Mouse (Mus musculus): ENCODE data around the gene Gpr39. TPM values are rescaled to one million over a fixed set of nuclear protein-coding genes. Genes with fewer than 3 reads are reported as not detected.

The Gpr39 gene
- polyA plus RNA-seq, 1 experiment = not detected

- no peak for TF ChIP-seq GATA1 (IDR thresholded peaks at IDR 0.05; ENCODE audit: low read length)
These were observed 2.8 kb downstream of the Gpr39 start for GRCm38 (mm10) chr1:125679522-125680077.

GRCm38 (mm10) chr1:125684423-125684822 is 7.6 kb downstream of the Gpr39 start:
- no peak for TF ChIP-seq GATA1 (IDR thresholded peaks at IDR 0.05; ENCODE audit: low read length)

GRCm38 (mm10) chr1:125685304-125685703 is 8.5 kb downstream of the Gpr39 start:
- no peak for TF ChIP-seq GATA1 (IDR thresholded peaks at IDR 0.05; ENCODE audit: low read length)

GRCm38 (mm10) chr1:125687701-125688420 is 11.1 kb downstream of the Gpr39 start:
- TF ChIP-seq GATA1 (IDR thresholded peaks at IDR 0.05; ENCODE audit: low read length) = no peak

- no peak for TF ChIP-seq GATA1 (IDR thresholded peaks at IDR 0.05; ENCODE audit: low read length)
These were observed 16.7 kb downstream of the Gpr39 start for GRCm38 (mm10) chr1:125693541-125693940.

GRCm38 (mm10) chr1:125694338-125694737 is 17.5 kb downstream of the Gpr39 start:
- no peak for TF ChIP-seq GATA1 (IDR thresholded peaks at IDR 0.05; ENCODE audit: low read length)

- no peak for TF ChIP-seq GATA1 (IDR thresholded peaks at IDR 0.05; ENCODE audit: low read length)
These were observed 24.4 kb downstream of the Gpr39 start for GRCm38 (mm10) chr1:125701101-125701590.

- no peak for TF ChIP-seq GATA1 (IDR thresholded peaks at IDR 0.05; ENCODE audit: low read length)
These were observed 25.0 kb downstream of the Gpr39 start for GRCm38 (mm10) chr1:125701773-125702172.

GRCm38 (mm10) chr1:125702326-125702725 is 25.5 kb downstream of the Gpr39 start:
- no peak for TF ChIP-seq GATA1 (IDR thresholded peaks at IDR 0.05; ENCODE audit: low read length)

GRCm38 (mm10) chr1:125705412-125705811 is 28.6 kb downstream of the Gpr39 start:
- no peak for TF ChIP-seq GATA1 (IDR thresholded peaks at IDR 0.05; ENCODE audit: low read length)

- no peak for TF ChIP-seq GATA1 (IDR thresholded peaks at IDR 0.05; ENCODE audit: low read length)
These were observed 38.5 kb downstream of the Gpr39 start for GRCm38 (mm10) chr1:125715286-125715685.

GRCm38 (mm10) chr1:125716241-125716640 is 39.4 kb downstream of the Gpr39 start:
- TF ChIP-seq GATA1 (IDR thresholded peaks at IDR 0.05; ENCODE audit: low read length) = no peak

- no peak for TF ChIP-seq GATA1 (IDR thresholded peaks at IDR 0.05; ENCODE audit: low read length)
These were observed 41.1 kb downstream of the Gpr39 start for GRCm38 (mm10) chr1:125717906-125718305.

- no peak for TF ChIP-seq GATA1 (IDR thresholded peaks at IDR 0.05; ENCODE audit: low read length)
These were observed 42.3 kb downstream of the Gpr39 start for GRCm38 (mm10) chr1:125719127-125719526.

GRCm38 (mm10) chr1:125721104-125721758 is 44.4 kb downstream of the Gpr39 start:
- no peak for TF ChIP-seq GATA1 (IDR thresholded peaks at IDR 0.05; ENCODE audit: low read length)

- TF ChIP-seq GATA1 (IDR thresholded peaks at IDR 0.05; ENCODE audit: low read length) = no peak
These were observed 47.5 kb downstream of the Gpr39 start for GRCm38 (mm10) chr1:125724304-125724703.
